Mouse (Mus musculus) midbrain, postnatal 0 days (tissue): ENCODE data around the gene Gm1673. TPM values are rescaled to one million over a fixed set of nuclear protein-coding genes. Genes with fewer than 3 reads are reported as not detected.

Experiments
- ATAC-seq: fragments of 200-750 bp; cut with Nextera tagmentation; 2 replicates; pipeline ENCODE4 v1.8.0; 2017; ENCODE audit warnings: moderate number of reproducible peaks, mild to moderate bottlenecking, moderate TSS enrichment, moderate library complexity; ENCODE audit not compliant: low FRiP score
- DNase-seq: peaks from one replicate; pipeline ENCODE4 v3.0.0-alpha.2; 2015; ENCODE audit warnings: low spot score
- H3K27ac ChIP-seq: fragments of 300-500 bp; sonication (generic); 2 replicates; pipeline ENCODE4 v1.5.1; 2014; ENCODE audit warnings: low read depth, mild to moderate bottlenecking, low read length, mixed read lengths
- H3K27me3 ChIP-seq: fragments of 300-500 bp; sonication (generic); 2 replicates; pipeline ENCODE4 v1.6.1; 2014; ENCODE audit warnings: low read length, control low read depth, mixed read lengths; ENCODE audit not compliant: insufficient read depth
- H3K36me3 ChIP-seq: fragments of 300-500 bp; sonication (generic); 2 replicates; pipeline ENCODE4 v1.6.1; 2014; ENCODE audit warnings: low read length, control low read depth, mixed read lengths; ENCODE audit not compliant: insufficient read depth
- H3K4me1 ChIP-seq: fragments of 300-500 bp; sonication (generic); 2 replicates; pipeline ENCODE4 v1.6.1; 2014; ENCODE audit warnings: mild to moderate bottlenecking, control low read depth, antibody characterized with exemption, low read length, mixed read lengths; ENCODE audit not compliant: insufficient read depth
- H3K4me2 ChIP-seq: fragments of 300-500 bp; sonication (generic); 2 replicates; pipeline ENCODE4 v1.6.1; 2014; ENCODE audit warnings: low read depth, mild to moderate bottlenecking, low read length, mixed read lengths; ENCODE audit not compliant: poor library complexity, severe bottlenecking
- H3K4me3 ChIP-seq: fragments of 300-500 bp; sonication (generic); 2 replicates; pipeline ENCODE4 v1.5.1; 2014; ENCODE audit warnings: low read depth, mild to moderate bottlenecking, low read length, moderate library complexity
- H3K9ac ChIP-seq: fragments of 300-500 bp; sonication (generic); replicated peaks from 2 replicates; pipeline ENCODE4 v1.6.1; 2014; ENCODE audit warnings: mild to moderate bottlenecking, low read length, moderate library complexity, mixed read lengths; ENCODE audit not compliant: poor library complexity, severe bottlenecking
- H3K9me3 ChIP-seq: fragments of 300-500 bp; sonication (generic); 2 replicates; pipeline ENCODE4 v1.6.1; 2016; ENCODE audit warnings: low read length, control low read depth
- CTCF ChIP-seq: IDR thresholded peaks from 2 replicates; pipeline ENCODE4 v1.5.1; 2016; ENCODE audit warnings: antibody characterized with exemption, mild to moderate bottlenecking
- WGBS: fragments of 180-500 bp; shearing (Covaris S2); extraction: QIAGEN DNeasy Blood & Tissue Kit; methylation state at CpG from one replicate; pipeline ENCODE4 v1.1.7; 2014; 5-methylcytosine and 5-hydroxymethylcytosine counted together
- polyA plus RNA-seq: library from polyadenylated mRNA; unstranded; fragments of >200 nt; fragmentation: Nextera tagmentation; extraction: Ambion mirVana; gene quantifications from 2 replicates; pipeline ENCODE4 v1.2.1, GENCODE M21; 2015
- total RNA-seq: library from RNA; depleted of rRNA; stranded (reverse); fragments of >200 nt; gene quantifications from 2 replicates; pipeline ENCODE4 v1.2.3, GENCODE M21; 2014

The Gm1673 gene
- total and polyA plus RNA-seq, 2 experiments from 2014 or later = 845 to 874 TPM

- no peaks in the 10 kb centered on the region for H3K27me3 ChIP-seq
- H3K4me1 ChIP-seq = no peaks in the 10 kb centered on the region
- H3K4me2 ChIP-seq = no peak overlapping the region
- DNase-seq = no peak
- H3K9me3 ChIP-seq = no peaks in the 10 kb centered on the region
- H3K4me3 ChIP-seq = no peak overlapping the region
- ATAC-seq = no peak
- H3K36me3 ChIP-seq = no peaks in the 10 kb centered on the region
- TF ChIP-seq CTCF = no peak
- no peak overlapping the region for H3K9ac ChIP-seq
- 93% methylated on average over 4 of the region's 4 CpGs for WGBS
- H3K27ac ChIP-seq = no peak overlapping the region
Observed at GRCm38 (mm10) chr5:33955868-33956267, 27.4 kb upstream of the Gm1673 start.

GRCm38 (mm10) chr5:33959382-33959781, 23.9 kb upstream of the Gm1673 start:
- no peaks in the 10 kb centered on the region for H3K36me3 ChIP-seq
- ATAC-seq = no peak
- no peak overlapping the region for H3K4me2 ChIP-seq
- no peak overlapping the region for H3K9ac ChIP-seq
- H3K4me3 ChIP-seq = no peak overlapping the region
- TF ChIP-seq CTCF = no peak
- H3K27me3 ChIP-seq = no peaks in the 10 kb centered on the region
- H3K27ac ChIP-seq = no peak overlapping the region
- H3K4me1 ChIP-seq = no peaks in the 10 kb centered on the region
- 80% methylated on average over 4 of the region's 4 CpGs for WGBS
- no peaks in the 10 kb centered on the region for H3K9me3 ChIP-seq
- no peak for DNase-seq

- no peak for TF ChIP-seq CTCF
- DNase-seq (no peak), ATAC-seq (no peak)
- Histone ChIP-seq H3K36me3 (no peaks in the 10 kb centered on the region), H3K9me3 (no peaks in the 10 kb centered on the region), H3K4me1 (no peaks in the 10 kb centered on the region), H3K9ac (no peak overlapping the region), H3K4me3 (no peak overlapping the region), H3K27ac (no peak overlapping the region), H3K27me3 (no peaks in the 10 kb centered on the region), H3K4me2 (no peak overlapping the region)
- 52% methylated on average over 2 of the region's 2 CpGs for WGBS
Observed at GRCm38 (mm10) chr5:33974736-33975135, 8.5 kb upstream of the Gm1673 start.

GRCm38 (mm10) chr5:33976267-33976666, 7.0 kb upstream of the Gm1673 start:
- Histone ChIP-seq H3K9ac (no peak overlapping the region), H3K4me1 (no peaks in the 10 kb centered on the region), H3K36me3 (no peaks in the 10 kb centered on the region), H3K4me3 (no peak overlapping the region), H3K9me3 (no peaks in the 10 kb centered on the region), H3K27me3 (no peaks in the 10 kb centered on the region), H3K4me2 (no peak overlapping the region), H3K27ac (no peak overlapping the region)
- ATAC-seq = no peak
- no peak for TF ChIP-seq CTCF
- DNase-seq = no peak
- 40% methylated on average over 3 of the region's 3 CpGs for WGBS

GRCm38 (mm10) chr5:33982731-33983259, 438 bp upstream of the Gm1673 start:
- H3K9ac ChIP-seq = peak overlapping the region; percentile 95
- peak overlapping the region; percentile 80 for H3K4me2 ChIP-seq
- no peaks in the 10 kb centered on the region for H3K27me3 ChIP-seq
- H3K4me1 ChIP-seq = peaks cover 17% of the 10 kb centered on the region; the same call in 1 of the 2 replicates
- H3K36me3 ChIP-seq = peaks cover 4% of the 10 kb centered on the region; the same call in 1 of the 2 replicates
- H3K9me3 ChIP-seq = no peaks in the 10 kb centered on the region
- peak overlapping the region; percentile 91 for H3K4me3 ChIP-seq
- ATAC-seq (peak; percentile 64), DNase-seq (peak; percentile 55)
- no peak for TF ChIP-seq CTCF
- WGBS = 3% methylated on average over 21 of the region's 26 CpGs
- peak overlapping the region; percentile 97 for H3K27ac ChIP-seq

GRCm38 (mm10) chr5:33994671-33995625, 11.7 kb downstream of the Gm1673 start:
- 0 out of 2 replicates have a peak, but pooled peaks have one; percentile 1 for ATAC-seq

More at GRCm38 (mm10) chr5:33994671-33995625, 11.7 kb downstream of the Gm1673 start:
- no peaks in the 10 kb centered on the region for H3K9me3 ChIP-seq
- H3K4me2 ChIP-seq = peak overlapping the region; percentile 82
- WGBS = 33% methylated on average over 27 of the region's 28 CpGs
- H3K36me3 ChIP-seq = 0 out of 2 replicates have a peak, but pooled peaks cover 3% of the 10 kb centered on the region
- H3K4me1 ChIP-seq = peaks cover 22% of the 10 kb centered on the region
- peak overlapping the region; percentile 90 for H3K4me3 ChIP-seq
- peak; percentile 70 for TF ChIP-seq CTCF
- peak overlapping the region; percentile 96 for H3K27ac ChIP-seq
- DNase-seq = peak; percentile 39
- H3K27me3 ChIP-seq = no peaks in the 10 kb centered on the region
- peak overlapping the region; percentile 93 for H3K9ac ChIP-seq
